Mouse (Mus musculus): Measurements from ENCODE around the gene Agap3. TPM values are rescaled to one million over a fixed set of nuclear protein-coding genes. Genes with fewer than 3 reads are reported as not detected.

Agap3 gene
- polyA plus RNA-seq, 1 experiment from 2014 or later: 46.5 TPM

GRCm38 (mm10) chr5:24512271-24512670 is 60.3 kb downstream of the Agap3 start:
- Histone ChIP-seq H3K27me3 (ENCODE audit: insufficient read depth, low read length) (no peaks in the 10 kb centered on the region), H3K27ac (ENCODE audit: low read depth) (peak overlapping the region; percentile 38; the same call in 1 of the 2 replicates), H3K9me3 (ENCODE audit: low read depth, low read length) (no peaks in the 10 kb centered on the region), H3K36me3 (ENCODE audit: insufficient read depth) (no peaks in the 10 kb centered on the region), H3K4me2 (no peak overlapping the region), H3K9ac (no peak overlapping the region), H3K4me1 (ENCODE audit: insufficient read depth) (no peaks in the 10 kb centered on the region), H3K4me3 (ENCODE audit: low read depth, low read length) (no peak overlapping the region)
- DNase-seq: peak; percentile 70
- TF ChIP-seq CTCF (IDR thresholded peaks at IDR 0.05; ENCODE audit: low read depth): no peak
- ATAC-seq (ENCODE audit: insufficient read depth): peak; percentile 70
- 19% methylated on average over 8 of the region's 8 CpGs for WGBS

GRCm38 (mm10) chr5:24521366-24521765 is 69.4 kb downstream of the Agap3 start:
- H3K36me3 ChIP-seq (ENCODE audit: insufficient read depth): no peaks in the 10 kb centered on the region
- no peak overlapping the region for H3K4me2 ChIP-seq
- peaks cover 64% of the 10 kb centered on the region for H3K27me3 ChIP-seq (ENCODE audit: insufficient read depth, low read length)
- no peak for TF ChIP-seq CTCF (IDR thresholded peaks at IDR 0.05; ENCODE audit: low read depth)
- H3K4me3 ChIP-seq (ENCODE audit: low read depth, low read length): no peak overlapping the region
- no peaks in the 10 kb centered on the region for H3K4me1 ChIP-seq (ENCODE audit: insufficient read depth)
- WGBS: 56% methylated on average over 8 of the region's 8 CpGs
- no peak overlapping the region for H3K9ac ChIP-seq
- no peak overlapping the region for H3K27ac ChIP-seq (ENCODE audit: low read depth)
- DNase-seq: no peak
- no peak for ATAC-seq (ENCODE audit: insufficient read depth)
- no peaks in the 10 kb centered on the region for H3K9me3 ChIP-seq (ENCODE audit: low read depth, low read length)

- no peaks in the 10 kb centered on the region for H3K9me3 ChIP-seq (ENCODE audit: low read depth, low read length)
- DNase-seq (no peak), ATAC-seq (ENCODE audit: insufficient read depth) (no peak)
- H3K9ac ChIP-seq: no peak overlapping the region
- H3K27ac ChIP-seq (ENCODE audit: low read depth): no peak overlapping the region
- H3K36me3 ChIP-seq (ENCODE audit: insufficient read depth): no peaks in the 10 kb centered on the region
- H3K4me1 ChIP-seq (ENCODE audit: insufficient read depth): no peaks in the 10 kb centered on the region
- no peak overlapping the region for H3K4me2 ChIP-seq
- TF ChIP-seq CTCF (IDR thresholded peaks at IDR 0.05; ENCODE audit: low read depth): no peak
- peaks cover 84% of the 10 kb centered on the region for H3K27me3 ChIP-seq (ENCODE audit: insufficient read depth, low read length)
- 58% methylated on average over 8 of the region's 8 CpGs for WGBS
- H3K4me3 ChIP-seq (ENCODE audit: low read depth, low read length): no peak overlapping the region
These were observed 71.8 kb downstream of the Agap3 start for GRCm38 (mm10) chr5:24523806-24524205.

GRCm38 (mm10) chr5:24524522-24524921 is 72.5 kb downstream of the Agap3 start:
- Histone ChIP-seq H3K9me3 (ENCODE audit: low read depth, low read length) (no peaks in the 10 kb centered on the region), H3K4me2 (no peak overlapping the region), H3K27me3 (ENCODE audit: insufficient read depth, low read length) (peaks cover 90% of the 10 kb centered on the region), H3K4me3 (ENCODE audit: low read depth, low read length) (no peak overlapping the region), H3K9ac (no peak overlapping the region), H3K27ac (ENCODE audit: low read depth) (no peak overlapping the region), H3K36me3 (ENCODE audit: insufficient read depth) (no peaks in the 10 kb centered on the region), H3K4me1 (ENCODE audit: insufficient read depth) (no peaks in the 10 kb centered on the region)
- TF ChIP-seq CTCF (IDR thresholded peaks at IDR 0.05; ENCODE audit: low read depth): no peak
- DNase-seq (no peak), ATAC-seq (ENCODE audit: insufficient read depth) (no peak)
- WGBS: 15% methylated on average over 4 of the region's 4 CpGs

GRCm38 (mm10) chr5:24525360-24526189 is 73.6 kb downstream of the Agap3 start:
- no peak overlapping the region for H3K27ac ChIP-seq (ENCODE audit: low read depth)
- H3K4me2 ChIP-seq: peak overlapping the region; percentile 72
- no peaks in the 10 kb centered on the region for H3K9me3 ChIP-seq (ENCODE audit: low read depth, low read length)
- TF ChIP-seq CTCF (IDR thresholded peaks at IDR 0.05; ENCODE audit: low read depth): no peak
- 3% methylated on average over 34 of the region's 34 CpGs for WGBS
- no peak overlapping the region for H3K9ac ChIP-seq
- DNase-seq (no peak), ATAC-seq (ENCODE audit: insufficient read depth) (no peak)
- H3K27me3 ChIP-seq (ENCODE audit: insufficient read depth, low read length): peaks cover 87% of the 10 kb centered on the region
- peak overlapping the region; percentile 38 for H3K4me3 ChIP-seq (ENCODE audit: low read depth, low read length)
- H3K36me3 ChIP-seq (ENCODE audit: insufficient read depth): no peaks in the 10 kb centered on the region
- no peaks in the 10 kb centered on the region for H3K4me1 ChIP-seq (ENCODE audit: insufficient read depth)

GRCm38 (mm10) chr5:24526190-24526888 is 74.4 kb downstream of the Agap3 start:
- peak; percentile 35; the same call in 1 of the 2 replicates for ATAC-seq (ENCODE audit: insufficient read depth)
- no peaks in the 10 kb centered on the region for H3K4me1 ChIP-seq (ENCODE audit: insufficient read depth)
- no peak overlapping the region; the same call in 1 of the 2 replicates for H3K9ac ChIP-seq
- H3K4me2 ChIP-seq: peak overlapping the region; percentile 72
- DNase-seq: no peak
- peak overlapping the region; percentile 38 for H3K4me3 ChIP-seq (ENCODE audit: low read depth, low read length)
- TF ChIP-seq CTCF (IDR thresholded peaks at IDR 0.05; ENCODE audit: low read depth): no peak
- no peak overlapping the region for H3K27ac ChIP-seq (ENCODE audit: low read depth)
- peaks cover 92% of the 10 kb centered on the region for H3K27me3 ChIP-seq (ENCODE audit: insufficient read depth, low read length)
- under 1% methylated on average over 93 of the region's 109 CpGs for WGBS
- H3K36me3 ChIP-seq (ENCODE audit: insufficient read depth): no peaks in the 10 kb centered on the region
- no peaks in the 10 kb centered on the region for H3K9me3 ChIP-seq (ENCODE audit: low read depth, low read length)

GRCm38 (mm10) chr5:24526889-24527230 is 74.9 kb downstream of the Agap3 start, which contains the start of gene Gbx1:
Gene Gbx1, minus strand, starts transcription at chr5:24527202.
- Histone ChIP-seq H3K27me3 (ENCODE audit: insufficient read depth, low read length) (peaks cover 89% of the 10 kb centered on the region), H3K9ac (no peak within 1 kb of the TSS; the same call in 1 of the 2 replicates), H3K9me3 (ENCODE audit: low read depth, low read length) (no peaks in the 10 kb centered on the region), H3K4me1 (ENCODE audit: insufficient read depth) (no peaks in the 10 kb centered on the region), H3K4me3 (ENCODE audit: low read depth, low read length) (peak within 1 kb of the TSS; percentile 38), H3K36me3 (ENCODE audit: insufficient read depth) (no peaks in the 10 kb centered on the region), H3K27ac (ENCODE audit: low read depth) (no peak within 1 kb of the TSS), H3K4me2 (peak within 1 kb of the TSS; percentile 72)
- no peak for TF ChIP-seq CTCF (IDR thresholded peaks at IDR 0.05; ENCODE audit: low read depth)
- ATAC-seq (ENCODE audit: insufficient read depth): peak; percentile 55; the same call in 1 of the 2 replicates
- WGBS: under 1% methylated on average over 49 of the region's 49 CpGs
- DNase-seq: peak; percentile 49

Data from lung, embryonic 14.5 days (tissue).